Comparison of ENCODE assay signal across 10 mouse cellular contexts in genomic region chr14:4182491-4183210, GRCm38 (mm10). TPM values are rescaled to one million over a fixed set of nuclear protein-coding genes. Genes with fewer than 3 reads are reported as not detected.
DNase-seq lines count a peak whose midpoint lies in the region; ATAC-seq and TF ChIP-seq lines count a peak whose summit lies in the region.
"Not testable (repeated sequence)": the region's sequence is repeated elsewhere in the genome, so short reads cannot be mapped to it uniquely, and the experiment has no call there.
"Had no signal": no experiment of that assay in that cellular context is flagged by ENCODE, and none has a peak within 500 bp of the region (broad histone marks: within the 10 kb centered on the region; RNA-seq: fewer than 3 reads in every experiment).

Gm2974 (plus strand) TSS chr14:4182576.

- 18% methylated on average over 30 of the region's 59 CpGs for WGBS in forebrain, embryonic 11.5 days
- 16% methylated on average over 41 of the region's 59 CpGs for WGBS in heart, embryonic 10.5 days
- 8% methylated on average over 47 of the region's 59 CpGs for WGBS in hindbrain, embryonic 15.5 days
- 5% methylated on average over 37 of the region's 59 CpGs for WGBS in olfactory bulb, adult 2 months

- H3K4me1 ChIP-seq in brown adipose tissue, adult 24 weeks (ENCODE audit: control insufficient read depth, insufficient read depth, insufficient read length, low read length); forebrain, embryonic 11.5 days (replicated peaks; ENCODE audit: control insufficient read depth, insufficient read depth, low read length); heart, embryonic 10.5 days; hindbrain, embryonic 15.5 days (replicated peaks); olfactory bulb, adult 2 months (ENCODE audit: control insufficient read depth, insufficient read depth, low read length): not testable (repeated sequence)

- H3K27ac ChIP-seq in brown adipose tissue, adult 24 weeks (replicated peaks; ENCODE audit: low read depth, low read length); forebrain, embryonic 11.5 days (ENCODE audit: low read depth, low read length); heart, embryonic 10.5 days; olfactory bulb, adult 2 months (ENCODE audit: insufficient read depth, low read depth, low read length): not testable (repeated sequence)
- peak within 1 kb of the TSS; percentile 59; the same call in 1 of the 2 replicates for H3K27ac ChIP-seq in hindbrain, embryonic 15.5 days (replicated peaks)

- H3K9ac ChIP-seq in forebrain, embryonic 11.5 days (ENCODE audit: low read length), result 0 out of 2 replicates have a peak within 1 kb of the TSS, but pooled peaks have one; percentile 35
- peak within 1 kb of the TSS; percentile 45 for H3K9ac ChIP-seq in hindbrain, embryonic 15.5 days

- DNase-seq in forebrain, embryonic 11.5 days (ENCODE audit: low spot score), result peak; percentile 47
- peak; percentile 28 for DNase-seq in heart, embryonic 10.5 days (ENCODE audit: low spot score)
- DNase-seq in layer of hippocampus, postnatal 10 days (ENCODE audit: low spot score in 2 of 2), result peak; percentile 8 to 17
- peak; percentile 11 for DNase-seq in lung, postnatal 10 days
- peak; percentile 0 to 2 for DNase-seq in urinary bladder, adult 18-20 months (ENCODE audit: low spot score in 2 of 2)

- H3K36me3 ChIP-seq in forebrain, embryonic 11.5 days (ENCODE audit: control insufficient read depth, insufficient read depth, low read length); heart, embryonic 10.5 days; hindbrain, embryonic 15.5 days: not testable (repeated sequence)

- H3K4me3 ChIP-seq in brown adipose tissue, adult 24 weeks (ENCODE audit: insufficient read depth, low read depth, low read length), result peak within 1 kb of the TSS; percentile 50
- peak within 1 kb of the TSS; percentile 27 for H3K4me3 ChIP-seq in forebrain, embryonic 11.5 days (ENCODE audit: low read depth, low read length)
- peak within 1 kb of the TSS; percentile 42 for H3K4me3 ChIP-seq in heart, embryonic 10.5 days
- peak within 1 kb of the TSS; percentile 42 for H3K4me3 ChIP-seq in hindbrain, embryonic 15.5 days
- peak within 1 kb of the TSS; percentile 41 for H3K4me3 ChIP-seq in olfactory bulb, adult 2 months (ENCODE audit: insufficient read depth, low read depth, low read length)

- TF ChIP-seq POLR2A in olfactory bulb, adult 2 months (IDR thresholded peaks at IDR 0.05; ENCODE audit: insufficient read depth, low read depth, low read length), result not testable (repeated sequence)

- TF ChIP-seq CTCF in olfactory bulb, adult 2 months (IDR thresholded peaks at IDR 0.05; ENCODE audit: insufficient read depth, low read depth, low read length), result not testable (repeated sequence)

- not testable (repeated sequence) for H3K27me3 ChIP-seq in forebrain, embryonic 11.5 days (ENCODE audit: control insufficient read depth, insufficient read depth, low read length); heart, embryonic 10.5 days (ENCODE audit: insufficient read depth, poor library complexity, severe bottlenecking); hindbrain, embryonic 15.5 days

- not testable (repeated sequence) for ATAC-seq in forebrain, embryonic 11.5 days (replicated peaks; ENCODE audit: low FRiP score); hindbrain, embryonic 15.5 days (ENCODE audit: low FRiP score, low read depth)

- not testable (repeated sequence) for H3K9me3 ChIP-seq in forebrain, embryonic 11.5 days (ENCODE audit: control insufficient read depth, low read length); heart, embryonic 10.5 days; hindbrain, embryonic 15.5 days

- peak within 1 kb of the TSS; percentile 46 for H3K4me2 ChIP-seq in forebrain, embryonic 11.5 days (ENCODE audit: low read depth, low read length, severe bottlenecking)
- H3K4me2 ChIP-seq in hindbrain, embryonic 15.5 days, result peak within 1 kb of the TSS; percentile 65

RNA-seq across cellular contexts. Expression of gene Gm2974, which starts in this region (rescaled TPM):
- not detected in 2 replicates for polyA plus RNA-seq in brown adipose tissue, adult 24 weeks (2012; ENCODE audit: insufficient read depth, insufficient read length, missing spikeins)
- polyA plus RNA-seq in forebrain, embryonic 11.5 days (2014; fragmentation: Nextera tagmentation; extraction: Ambion mirVana), result 0.79 and 1.9 TPM in 2 replicates
- polyA plus RNA-seq in heart, embryonic 10.5 days (2016; fragmentation: Nextera tagmentation; extraction: Ambion mirVana), result 0.16 and 0.30 TPM in 2 replicates
- polyA plus RNA-seq in hindbrain, embryonic 15.5 days (2015; fragmentation: Nextera tagmentation; extraction: Ambion mirVana), result 9.2 and 10.3 TPM in 2 replicates
- 1 to 10 TPM; 3.1 to 4.2 TPM for total RNA-seq in layer of hippocampus, postnatal 10 days (2021)
- not detected in 2 replicates for polyA plus RNA-seq in olfactory bulb, adult 2 months (2012; ENCODE audit: insufficient read depth, insufficient read length, low replicate concordance, missing spikeins)
- total RNA-seq: megakaryocyte-erythroid progenitor cell, adult 5-6 weeks; MEL had no signal

Comparison
In these comparisons a context has a peak if more than half of its experiments do, and no peak if none do; other contexts are left out.
1. Peak in DNase-seq and H3K4me3 ChIP-seq in heart, embryonic 10.5 days; RNA of the gene not detected or under 1 TPM.